Mouse (Mus musculus) 416B (cell line): ENCODE data around the gene Bcdin3d.

Experiments used
- DNase-seq: peaks from one replicate; pipeline ENCODE4 v3.0.0; 2011; ENCODE audit warnings: low read depth

Bcdin3d gene

GRCm38 (mm10) chr15:99440112-99440815 is 34.3 kb downstream of the Bcdin3d start:
- DNase-seq: peak; percentile 22

GRCm38 (mm10) chr15:99438966-99439698 is 35.4 kb downstream of the Bcdin3d start:
- DNase-seq: peak; percentile 18

GRCm38 (mm10) chr15:99433913-99434312 is 40.6 kb downstream of the Bcdin3d start:
- DNase-seq: no peak

GRCm38 (mm10) chr15:99433081-99433718 is 41.3 kb downstream of the Bcdin3d start:
- DNase-seq: no peak

GRCm38 (mm10) chr15:99431967-99432366 is 42.6 kb downstream of the Bcdin3d start:
- DNase-seq: no peak

GRCm38 (mm10) chr15:99431504-99431903 is 43.0 kb downstream of the Bcdin3d start:
- DNase-seq: no peak

GRCm38 (mm10) chr15:99431063-99431462 is 43.5 kb downstream of the Bcdin3d start:
- DNase-seq: no peak

- DNase-seq: no peak
Measured at GRCm38 (mm10) chr15:99430394-99430793, 44.1 kb downstream of the Bcdin3d start.

GRCm38 (mm10) chr15:99423884-99424283 is 50.6 kb downstream of the Bcdin3d start:
- DNase-seq: no peak

GRCm38 (mm10) chr15:99423131-99423530 is 51.4 kb downstream of the Bcdin3d start:
- DNase-seq: no peak

- no peak for DNase-seq
Measured at GRCm38 (mm10) chr15:99422551-99422950, 52.0 kb downstream of the Bcdin3d start.

- DNase-seq: no peak
Measured at GRCm38 (mm10) chr15:99421676-99422075, 52.9 kb downstream of the Bcdin3d start.

GRCm38 (mm10) chr15:99421152-99421551 is 53.4 kb downstream of the Bcdin3d start:
- peak; percentile 60 for DNase-seq

- DNase-seq: peak; percentile 43
Measured at GRCm38 (mm10) chr15:99420521-99421014, 54.0 kb downstream of the Bcdin3d start.

- no peak for DNase-seq
Measured at GRCm38 (mm10) chr15:99420101-99420500, 54.4 kb downstream of the Bcdin3d start.
